Mouse (Mus musculus) embryonic fibroblast, embryonic 13.5 days (primary cell): ENCODE results near the gene Ccdc78. TPM values are rescaled to one million over a fixed set of nuclear protein-coding genes. Genes with fewer than 3 reads are reported as not detected.

ENCODE experiments used
- H3K27ac ChIP-seq: 2 replicates; pipeline ENCODE4 v1.5.1; 2012; ENCODE audit warnings: low read length, control low read depth, inconsistent platforms; ENCODE audit not compliant: insufficient read depth
- H3K4me1 ChIP-seq: 2 replicates; pipeline ENCODE4 v1.6.1; 2011; ENCODE audit warnings: low read length; ENCODE audit not compliant: control insufficient read depth, insufficient read depth
- H3K4me3 ChIP-seq: 2 replicates; pipeline ENCODE4 v1.5.1; 2011; ENCODE audit warnings: mild to moderate bottlenecking, control low read depth, low read length; ENCODE audit not compliant: insufficient read depth
- CTCF ChIP-seq: IDR thresholded peaks from 2 replicates; pipeline ENCODE4 v1.5.1; 2011; ENCODE audit warnings: mild to moderate bottlenecking, control low read depth, low read length, moderate library complexity, borderline replicate concordance; ENCODE audit not compliant: insufficient read depth
- POLR2A ChIP-seq: IDR thresholded peaks from 2 replicates; pipeline ENCODE4 v1.6.1; 2011; ENCODE audit warnings: low read depth, mild to moderate bottlenecking, control low read depth, low read length, moderate library complexity
- polyA plus RNA-seq: library from polyadenylated mRNA; stranded (reverse); fragments of >200 nt; gene quantifications from 2 replicates; pipeline ENCODE4 v1.2.4, GENCODE M21; 2011; ENCODE audit warnings: low read depth; ENCODE audit not compliant: missing spikeins, insufficient read length

Ccdc78 gene
- polyA plus RNA-seq, 1 experiment = not detected

- Histone ChIP-seq H3K4me1 (peaks cover 12% of the 10 kb centered on the region), H3K4me3 (no peak overlapping the region), H3K27ac (no peak overlapping the region)
- TF ChIP-seq POLR2A (no peak), CTCF (no peak)
These were observed 51.2 kb downstream of the Ccdc78 start for GRCm38 (mm10) chr17:25837533-25837932.

GRCm38 (mm10) chr17:25838904-25839303, 52.5 kb downstream of the Ccdc78 start:
- peaks cover 18% of the 10 kb centered on the region for H3K4me1 ChIP-seq

DNA sequence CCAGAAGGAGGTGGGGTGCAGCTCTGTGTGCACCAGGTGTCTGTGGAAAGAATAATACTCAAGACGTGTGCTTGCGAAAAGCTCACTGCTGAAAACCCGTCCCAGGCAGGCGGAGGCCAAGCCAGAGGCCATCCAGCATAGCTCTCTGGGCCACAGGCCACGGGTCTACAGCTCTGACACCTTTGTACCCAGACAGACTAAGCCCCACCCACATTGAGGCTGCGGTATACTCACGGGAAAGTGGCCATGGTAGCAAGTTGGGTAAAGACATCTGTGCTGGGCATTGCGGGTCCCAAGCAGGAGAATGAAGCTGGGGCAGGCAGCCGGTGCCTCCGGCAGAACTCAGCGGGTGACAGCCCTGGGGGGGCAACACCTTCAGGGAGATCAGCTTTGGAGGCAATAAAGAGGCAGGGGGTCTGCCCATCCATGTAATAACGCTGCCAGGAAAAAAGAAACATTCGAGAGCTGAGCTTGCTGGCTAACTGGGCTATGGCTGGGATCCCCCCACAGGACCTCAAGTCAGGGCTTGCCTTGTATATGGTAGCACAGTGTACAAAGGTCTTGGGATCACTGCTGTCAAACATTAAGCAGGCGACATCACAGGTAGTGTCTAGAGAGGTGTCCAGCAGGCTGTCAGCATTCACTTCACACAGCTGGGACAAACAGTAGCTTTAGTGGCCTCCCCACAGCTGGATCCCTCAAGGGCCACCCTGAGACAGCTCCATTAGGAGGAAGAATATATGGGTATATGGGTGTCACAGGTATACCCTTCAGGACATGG, 53.3 kb downstream of the Ccdc78 start:
- no peak for TF ChIP-seq CTCF
- no peak for TF ChIP-seq POLR2A
- peaks cover 17% of the 10 kb centered on the region for H3K4me1 ChIP-seq
- no peak overlapping the region for H3K4me3 ChIP-seq
- H3K27ac ChIP-seq = no peak overlapping the region

More at GRCm38 (mm10) chr17:25838904-25839303, 52.5 kb downstream of the Ccdc78 start:
- TF ChIP-seq POLR2A (no peak), CTCF (no peak)
- no peak overlapping the region for H3K4me3 ChIP-seq
- H3K27ac ChIP-seq = no peak overlapping the region

Other genes starting within 250 kb of the Ccdc78 start
- gene Sox8, start 215.9 kb upstream of the Ccdc78 start, polyA plus RNA-seq = 0.27 and 0.28 TPM in 2 replicates
- 15.2 and 19.2 TPM in 2 replicates for gene Lmf1, start 207.5 kb upstream of the Ccdc78 start, polyA plus RNA-seq
- gene Gng13, start 69.4 kb upstream of the Ccdc78 start, polyA plus RNA-seq = not detected in 2 replicates
- 9.0 and 10.7 TPM in 2 replicates for gene Chtf18, start 59.2 kb upstream of the Ccdc78 start, polyA plus RNA-seq
- 10.0 and 13.0 TPM in 2 replicates for gene Rpusd1, start 58.9 kb upstream of the Ccdc78 start, polyA plus RNA-seq
- not detected in 2 replicates for gene Mslnl, start 50.5 kb upstream of the Ccdc78 start, polyA plus RNA-seq
- 2.3 and 3.3 TPM in 2 replicates for gene Msln, start 32.2 kb upstream of the Ccdc78 start, polyA plus RNA-seq
- gene Narfl, start 12.8 kb upstream of the Ccdc78 start, polyA plus RNA-seq = 14.6 and 20.3 TPM in 2 replicates
- gene Haghl, start 907 bp upstream of the Ccdc78 start, polyA plus RNA-seq = 18.1 and 23.8 TPM in 2 replicates
- gene Fam173a, start 6.3 kb downstream of the Ccdc78 start, polyA plus RNA-seq = 25.4 and 26.4 TPM in 2 replicates
- gene AC134908.4, start 9.1 kb downstream of the Ccdc78 start, polyA plus RNA-seq = 2.0 TPM in 1 of 2 replicates, not detected in the other
- 24.8 and 33.5 TPM in 2 replicates for gene Metrn, start 10.6 kb downstream of the Ccdc78 start, polyA plus RNA-seq
- 4.1 and 4.7 TPM in 2 replicates for gene Fbxl16, start 22.5 kb downstream of the Ccdc78 start, polyA plus RNA-seq
- gene Wdr24, start 37.0 kb downstream of the Ccdc78 start, polyA plus RNA-seq = 13.0 and 14.5 TPM in 2 replicates
- 24.4 and 27.9 TPM in 2 replicates for gene Jmjd8, start 42.3 kb downstream of the Ccdc78 start, polyA plus RNA-seq
- 115 and 118 TPM in 2 replicates for gene Stub1, start 46.8 kb downstream of the Ccdc78 start, polyA plus RNA-seq
- 1.8 and 2.1 TPM in 2 replicates for gene Rhbdl1, start 50.7 kb downstream of the Ccdc78 start, polyA plus RNA-seq
- 0.63 TPM in 1 of 2 replicates, not detected in the other for gene Gm20683, start 55.2 kb downstream of the Ccdc78 start, polyA plus RNA-seq
- gene Rhot2, start 58.3 kb downstream of the Ccdc78 start, polyA plus RNA-seq = 21.0 and 29.7 TPM in 2 replicates
- gene Wdr90, start 74.9 kb downstream of the Ccdc78 start, polyA plus RNA-seq = 5.9 and 11.4 TPM in 2 replicates
- 7.1 and 9.8 TPM in 2 replicates for gene Mcrip2, start 82.2 kb downstream of the Ccdc78 start, polyA plus RNA-seq
- 14.4 and 19.7 TPM in 2 replicates for gene Mettl26, start 88.5 kb downstream of the Ccdc78 start, polyA plus RNA-seq
- 0.38 and 0.83 TPM in 2 replicates for gene Wfikkn1, start 94.3 kb downstream of the Ccdc78 start, polyA plus RNA-seq
- gene Rab40c, start 133.1 kb downstream of the Ccdc78 start, polyA plus RNA-seq = 21.5 and 23.9 TPM in 2 replicates
- gene Pigq, start 158.4 kb downstream of the Ccdc78 start, polyA plus RNA-seq = 47.8 and 48.0 TPM in 2 replicates
- not detected in 2 replicates for gene Nhlrc4, start 158.4 kb downstream of the Ccdc78 start, polyA plus RNA-seq
- gene A930017K11Rik, start 166.0 kb downstream of the Ccdc78 start, polyA plus RNA-seq = not detected in 2 replicates
- gene Capn15, start 199.2 kb downstream of the Ccdc78 start, polyA plus RNA-seq = 10.1 and 10.9 TPM in 2 replicates